Mouse (Mus musculus) left cerebral cortex, postnatal 36 days (tissue): ENCODE results near the gene Cercam. TPM values are rescaled to one million over a fixed set of nuclear protein-coding genes. Genes with fewer than 3 reads are reported as not detected.
"Not testable (repeated sequence)": the region's sequence is repeated elsewhere in the genome, so short reads cannot be mapped to it uniquely, and the experiment has no call there.

Experiments
- DNase-seq, 2 experiments: peaks; one replicate each; pipeline ENCODE4 v3.0.0; 2021 to 2022; ENCODE audit warnings: low spot score in 2 of 2, mixed read lengths in 1 of 2
- intact Hi-C: fragments of 180-260 bp; cut with DNase I; formaldehyde crosslinking; loops from one replicate; pipeline ENCODE4 v1.15.1; 2025
- microRNA-seq: library from miRNA; unstranded; fragments of <30 nt; microRNA quantifications from one replicate; pipeline ENCODE4 v1.2.0, GENCODE M21; 2022
- total RNA-seq, 2 experiments: library from RNA; stranded (reverse); gene quantifications; 2 replicates each; pipeline ENCODE4 v1.2.3; 2021

Cercam gene
- total RNA-seq, 2 experiments from 2014 or later = 5.8 to 10.0 TPM

GRCm38 (mm10) chr2:29889066-29889944 is 20.3 kb downstream of the Cercam start, which contains the start of gene Odf2:
Gene Odf2 (plus strand): TSS chr2:29889221.
- intact Hi-C loops = loop anchor here (2.0 kb wide), 1 partner anchor 21 kb away; the partner anchor contains the start of gene Cercam

GRCm38 (mm10) chr2:29889991-29890833 is 21.2 kb downstream of the Cercam start:
- DNase-seq = peak; percentile 80 to 83
- intact Hi-C loops = loop anchor here (2.0 kb wide), 1 partner anchor 21 kb away; the partner anchor contains the start of gene Cercam

More at GRCm38 (mm10) chr2:29889066-29889944, 20.3 kb downstream of the Cercam start, which contains the start of gene Odf2:
- peak; percentile 99 for DNase-seq

GRCm38 (mm10) chr2:29891773-29892172 is 22.8 kb downstream of the Cercam start:
- no peak for DNase-seq
- intact Hi-C loops = no loop called here

GRCm38 (mm10) chr2:29896071-29896470 is 27.1 kb downstream of the Cercam start:
- intact Hi-C loops = no loop called here
- no peak for DNase-seq

- DNase-seq = no peak
- intact Hi-C loops = no loop called here
These were observed 28.4 kb downstream of the Cercam start for GRCm38 (mm10) chr2:29897366-29897765.

GRCm38 (mm10) chr2:29898081-29898480 is 29.1 kb downstream of the Cercam start:
- intact Hi-C loops = no loop called here
- DNase-seq = no peak

- no peak for DNase-seq
- intact Hi-C loops = no loop called here
These were observed 33.2 kb downstream of the Cercam start for GRCm38 (mm10) chr2:29902194-29902593.

GRCm38 (mm10) chr2:29908171-29908570 is 39.2 kb downstream of the Cercam start:
- DNase-seq, intact Hi-C loops: not testable (repeated sequence)

GRCm38 (mm10) chr2:29910042-29910441 is 41.1 kb downstream of the Cercam start:
- intact Hi-C loops = no loop called here
- DNase-seq = no peak

GRCm38 (mm10) chr2:29917621-29918020 is 48.7 kb downstream of the Cercam start:
- intact Hi-C loops = no loop called here
- DNase-seq = no peak

- peak in 1 of 2 experiments; percentile 26 for DNase-seq
- intact Hi-C loops = no loop called here
These were observed 53.0 kb downstream of the Cercam start for GRCm38 (mm10) chr2:29922011-29922410.

GRCm38 (mm10) chr2:29926542-29926941 is 57.6 kb downstream of the Cercam start:
- intact Hi-C loops = no loop called here
- DNase-seq = no peak

GRCm38 (mm10) chr2:29930506-29930905 is 61.5 kb downstream of the Cercam start:
- intact Hi-C loops = no loop called here
- DNase-seq = no peak

GRCm38 (mm10) chr2:29931194-29931593 is 62.2 kb downstream of the Cercam start:
- intact Hi-C loops = no loop called here
- DNase-seq = no peak

Small RNAs within 50 kb of the gene (microRNA-seq; reads per million reads assigned to microRNA genes)
- gene Mir219a-2 (not detected), gene Mir219b (not detected)

Other genes with a start within 250 kb of the Cercam start
- gene Rapgef1, start 249.4 kb upstream of the Cercam start, total RNA-seq = 100 to 1,000 TPM; 104 to 107 TPM
- gene Gm13420, start 117.5 kb upstream of the Cercam start, total RNA-seq = 1 to 10 TPM; 1.9 to 2.3 TPM
- gene Gm13547, start 109.9 kb upstream of the Cercam start, total RNA-seq = under 1 TPM in 1 of 2 experiments, not detected in 1; 0.54 TPM
- gene Coq4, start 81.7 kb upstream of the Cercam start, total RNA-seq = 10 to 100 TPM; 29.1 to 32.9 TPM
- 10 to 100 TPM; 46.6 to 52.1 TPM for gene Trub2, start 80.7 kb upstream of the Cercam start, total RNA-seq
- 10 to 100 TPM; 75.9 to 81.6 TPM for gene Slc27a4, start 66.5 kb upstream of the Cercam start, total RNA-seq
- 10 to 100 TPM; 57.0 to 63.4 TPM for gene Urm1, start 49.1 kb upstream of the Cercam start, total RNA-seq
- gene Odf2, start 20.1 kb downstream of the Cercam start, total RNA-seq = 100 to 1,000 TPM in 1 of 2 experiments, 10 to 100 TPM in 1; 71.9 to 116 TPM
- 10 to 100 TPM; 42.7 to 49.0 TPM for gene Gle1, start 66.3 kb downstream of the Cercam start, total RNA-seq
- gene Sptan1, start 96.4 kb downstream of the Cercam start, total RNA-seq = 100 to 1,000 TPM; 880 to 891 TPM
- gene Wdr34, start 179.7 kb downstream of the Cercam start, total RNA-seq = 10 to 100 TPM; 38.6 to 40.8 TPM
- gene Set, start 188.2 kb downstream of the Cercam start, total RNA-seq = 100 to 1,000 TPM; 180 to 185 TPM
- gene Pkn3, start 208.5 kb downstream of the Cercam start, total RNA-seq = 1 to 10 TPM; 1.1 to 2.9 TPM
- 1 to 10 TPM; 7.2 to 8.6 TPM for gene Zdhhc12, start 224.5 kb downstream of the Cercam start, total RNA-seq